Mouse (Mus musculus) forebrain, embryonic 11.5 days (tissue): ENCODE measurements at regions not wholly inside any gene's neighbourhood (a gene's known extent, or its start where the extent isn't known, plus 50 kb on each side); places are given as distances from the start of the nearest gene placed in this dataset.

Source experiments
- ATAC-seq: fragments of 200-750 bp; cut with Nextera tagmentation; replicated peaks from 2 replicates; pipeline ENCODE4 v1.8.0; 2017; ENCODE audit warnings: moderate TSS enrichment; ENCODE audit not compliant: low FRiP score
- DNase-seq: peaks from one replicate; pipeline ENCODE4 v3.0.0-alpha.2; 2017; ENCODE audit warnings: low spot score
- H3K27ac ChIP-seq: fragments of 300-500 bp; sonication (generic); 2 replicates; pipeline ENCODE4 v1.5.1; 2014; ENCODE audit warnings: low read depth, low read length
- H3K27me3 ChIP-seq: fragments of 300-500 bp; sonication (generic); 2 replicates; pipeline ENCODE4 v1.6.1; 2014; ENCODE audit warnings: mild to moderate bottlenecking, low read length, mixed read lengths; ENCODE audit not compliant: control insufficient read depth, insufficient read depth
- H3K36me3 ChIP-seq: fragments of 300-500 bp; sonication (generic); 2 replicates; pipeline ENCODE4 v1.6.1; 2014; ENCODE audit warnings: mild to moderate bottlenecking, low read length, moderate library complexity, mixed read lengths; ENCODE audit not compliant: control insufficient read depth, insufficient read depth
- H3K4me1 ChIP-seq: fragments of 300-500 bp; sonication (generic); replicated peaks from 2 replicates; pipeline ENCODE4 v1.6.1; 2014; ENCODE audit warnings: low read length, mixed read lengths; ENCODE audit not compliant: control insufficient read depth, insufficient read depth
- H3K4me2 ChIP-seq: fragments of 300-500 bp; sonication (generic); 2 replicates; pipeline ENCODE4 v1.6.1; 2014; ENCODE audit warnings: low read depth, mild to moderate bottlenecking, low read length, moderate library complexity, mixed read lengths; ENCODE audit not compliant: severe bottlenecking
- H3K4me3 ChIP-seq: fragments of 300-500 bp; sonication (generic); 2 replicates; pipeline ENCODE4 v1.5.1; 2014; ENCODE audit warnings: low read depth, low read length
- H3K9ac ChIP-seq: fragments of 300-500 bp; sonication (generic); 2 replicates; pipeline ENCODE4 v1.6.1; 2014; ENCODE audit warnings: low read length
- H3K9me3 ChIP-seq: fragments of 300-500 bp; sonication (generic); 2 replicates; pipeline ENCODE4 v1.6.1; 2016; ENCODE audit warnings: low read length, mixed read lengths; ENCODE audit not compliant: control insufficient read depth
- WGBS: fragments of 180-500 bp; shearing (Covaris S2); extraction: QIAGEN DNeasy Blood & Tissue Kit; methylation state at CpG from one replicate; pipeline ENCODE4 v1.1.7; 2014; 5-methylcytosine and 5-hydroxymethylcytosine counted together

DNA sequence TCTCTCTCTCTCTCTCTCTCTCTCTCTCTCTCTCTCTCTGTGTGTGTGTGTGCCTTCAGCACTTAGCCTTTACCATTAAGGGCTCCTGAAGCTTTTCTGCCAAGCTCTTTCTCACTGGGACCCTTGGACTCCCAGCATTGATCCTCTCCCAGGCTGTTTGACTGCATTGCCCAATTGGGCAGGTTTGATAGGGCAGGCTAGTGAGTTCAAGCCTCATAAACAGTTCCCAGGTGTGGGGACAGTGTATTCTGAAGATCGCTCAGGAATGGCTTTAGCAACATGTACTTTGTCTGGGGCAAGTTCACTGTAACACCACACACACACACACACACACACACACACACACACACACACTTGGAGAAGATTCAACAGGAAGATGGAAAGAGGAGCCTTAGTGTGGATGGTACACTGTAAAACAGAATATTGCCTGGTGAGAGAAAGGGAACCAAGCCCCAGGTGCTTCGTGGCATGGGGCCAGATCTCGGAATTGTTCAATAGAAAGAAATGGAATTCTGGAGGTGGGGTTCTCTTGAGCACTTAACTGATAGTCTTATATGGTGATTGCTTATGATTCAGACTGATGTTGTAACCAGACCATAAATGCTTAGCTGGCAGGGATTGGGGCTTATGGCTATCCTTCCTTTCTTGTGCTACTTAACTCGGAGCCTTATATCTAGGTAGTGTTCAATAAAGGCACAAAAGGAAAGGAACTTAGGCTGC, 229.5 kb downstream of the 4933412E24Rik start:
- no peak for ATAC-seq
- no peaks in the 10 kb centered on the region for H3K27me3 ChIP-seq
- H3K27ac ChIP-seq: no peak overlapping the region
- peaks cover 20% of the 10 kb centered on the region; the same call in 1 of the 2 replicates for H3K4me1 ChIP-seq
- no peak overlapping the region for H3K4me2 ChIP-seq
- WGBS: 89% methylated on average over 4 of the region's 4 CpGs
- H3K9ac ChIP-seq: no peak overlapping the region
- H3K9me3 ChIP-seq: no peaks in the 10 kb centered on the region
- no peak overlapping the region for H3K4me3 ChIP-seq
- no peaks in the 10 kb centered on the region for H3K36me3 ChIP-seq
- no peak for DNase-seq

DNA sequence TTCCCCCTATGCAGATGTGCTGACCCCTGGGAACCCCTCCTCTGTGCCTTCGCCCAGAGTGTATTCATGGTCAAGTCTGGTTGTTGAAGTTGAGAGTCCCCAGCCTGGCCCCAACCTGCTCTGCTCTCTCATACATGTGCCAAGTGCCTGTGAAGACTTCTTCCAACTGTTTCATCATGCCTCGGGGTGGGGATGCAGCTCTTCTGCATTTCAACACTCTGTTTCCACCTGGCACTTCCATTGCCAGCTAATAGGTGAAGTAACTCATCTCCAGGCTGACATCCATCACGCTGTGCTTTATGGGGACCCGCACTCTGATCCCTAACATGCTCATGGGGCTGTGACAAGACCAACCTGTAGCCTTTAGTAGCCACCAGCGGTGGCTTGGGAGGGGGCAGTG, 230.4 kb downstream of the 4933412E24Rik start:
- Histone ChIP-seq H3K36me3 (no peaks in the 10 kb centered on the region), H3K27me3 (no peaks in the 10 kb centered on the region), H3K9me3 (no peaks in the 10 kb centered on the region), H3K4me2 (no peak overlapping the region), H3K4me1 (peaks cover 20% of the 10 kb centered on the region; the same call in 1 of the 2 replicates), H3K4me3 (no peak overlapping the region), H3K27ac (no peak overlapping the region), H3K9ac (no peak overlapping the region)
- 94% methylated on average over 5 of the region's 5 CpGs for WGBS
- DNase-seq: no peak
- ATAC-seq: no peak

DNA sequence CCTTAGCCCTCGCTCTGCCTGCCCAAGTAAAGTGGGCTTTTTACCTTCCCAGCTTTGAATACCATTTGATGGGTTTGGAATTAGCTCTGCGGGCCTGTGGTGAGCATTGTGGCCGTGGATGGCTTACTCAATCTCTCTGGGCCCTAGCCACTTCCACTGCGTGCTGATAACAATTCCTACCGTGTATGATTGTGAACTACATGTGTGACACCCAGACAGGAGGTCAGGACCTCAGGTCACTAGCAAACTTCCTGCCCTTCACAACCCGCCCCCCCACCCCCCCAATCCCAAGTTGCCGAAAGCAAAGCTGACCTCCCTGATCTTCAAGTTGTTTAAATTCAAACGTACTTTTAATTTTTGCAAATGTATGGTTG, 231.9 kb downstream of the 4933412E24Rik start:
- H3K9ac ChIP-seq: no peak overlapping the region
- ATAC-seq (no peak), DNase-seq (no peak)
- 0 out of 2 replicates have a peak overlapping the region, but pooled peaks have one; percentile 42 for H3K4me2 ChIP-seq
- H3K9me3 ChIP-seq: no peaks in the 10 kb centered on the region
- H3K27me3 ChIP-seq: no peaks in the 10 kb centered on the region
- 0 out of 2 replicates have a peak overlapping the region, but pooled peaks have one; percentile 6 for H3K27ac ChIP-seq
- WGBS: 43% methylated on average over 8 of the region's 8 CpGs
- H3K4me1 ChIP-seq: peaks cover 20% of the 10 kb centered on the region; the same call in 1 of the 2 replicates
- H3K4me3 ChIP-seq: no peak overlapping the region
- H3K36me3 ChIP-seq: no peaks in the 10 kb centered on the region

DNA sequence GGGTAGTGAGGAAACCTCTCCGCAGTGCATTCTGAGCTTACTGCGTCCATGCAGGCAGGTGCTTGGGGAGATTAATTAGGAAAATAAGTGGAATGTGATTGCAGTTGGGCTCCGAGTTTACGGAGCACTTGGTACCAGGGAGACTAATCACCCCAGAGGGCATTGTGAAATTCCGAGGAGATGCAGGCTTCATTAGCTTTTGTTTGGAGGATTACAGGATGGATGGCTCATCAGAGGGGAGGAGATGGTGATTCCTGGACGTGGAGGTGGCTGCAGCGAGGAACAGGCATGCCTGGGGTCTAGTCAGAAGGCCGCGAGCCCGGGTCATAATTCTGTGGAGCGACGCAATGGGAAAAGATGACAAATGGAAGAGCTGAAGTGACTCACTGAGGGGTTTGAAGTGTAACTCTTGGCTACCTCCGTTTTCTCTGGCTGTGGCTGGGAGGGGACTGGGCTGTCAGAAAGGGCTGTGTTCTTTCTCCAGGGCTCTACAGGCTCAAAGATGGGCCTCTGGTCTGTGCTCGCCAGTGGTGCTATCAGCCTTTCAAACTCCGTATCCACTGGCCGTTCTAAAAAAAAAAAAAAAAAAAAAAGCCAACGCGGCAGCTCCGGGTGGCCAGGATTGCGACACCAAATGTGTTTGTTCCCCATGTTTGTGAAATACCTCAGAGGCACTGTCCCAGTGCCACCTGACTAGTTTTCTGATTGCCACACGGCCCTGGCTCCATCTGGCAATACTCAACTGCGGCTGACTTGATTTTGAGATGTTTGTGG, 232.4 kb downstream of the 4933412E24Rik start:
- Histone ChIP-seq H3K4me3 (peak overlapping the region; percentile 9; the same call in 1 of the 2 replicates), H3K4me1 (peaks cover 20% of the 10 kb centered on the region; the same call in 1 of the 2 replicates), H3K36me3 (no peaks in the 10 kb centered on the region), H3K4me2 (peak overlapping the region; percentile 42), H3K9ac (peak overlapping the region; percentile 37), H3K27me3 (no peaks in the 10 kb centered on the region), H3K27ac (0 out of 2 replicates have a peak overlapping the region, but pooled peaks have one; percentile 6), H3K9me3 (no peaks in the 10 kb centered on the region)
- peak; percentile 82 for ATAC-seq
- peak; percentile 57 for DNase-seq
- WGBS: 6% methylated on average over 22 of the region's 22 CpGs

DNA sequence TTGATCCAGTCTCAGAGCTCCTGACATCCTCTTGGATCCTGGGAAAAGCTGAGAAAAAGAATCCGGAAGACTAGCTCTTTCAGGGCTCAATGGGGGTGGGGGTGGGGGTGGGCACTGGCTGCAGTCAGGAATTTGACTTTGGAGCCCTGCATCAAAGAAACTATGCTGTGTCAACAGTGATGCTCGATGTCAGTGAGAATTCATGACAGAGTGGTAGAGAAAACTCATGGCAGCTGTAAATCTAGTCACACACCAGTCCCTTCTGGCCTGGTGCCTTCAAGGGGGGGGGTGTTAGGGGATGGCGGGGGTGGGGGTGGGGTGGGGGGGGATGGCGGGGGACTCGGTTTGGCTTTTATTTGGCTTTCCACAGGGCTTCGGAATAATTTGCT, 233.0 kb downstream of the 4933412E24Rik start:
- H3K4me2 ChIP-seq: peak overlapping the region; percentile 42
- no peaks in the 10 kb centered on the region for H3K9me3 ChIP-seq
- ATAC-seq: no peak; the same call in none of the 2 replicates
- DNase-seq: no peak
- H3K9ac ChIP-seq: no peak overlapping the region
- peaks cover 20% of the 10 kb centered on the region; the same call in 1 of the 2 replicates for H3K4me1 ChIP-seq
- H3K36me3 ChIP-seq: no peaks in the 10 kb centered on the region
- 0 out of 2 replicates have a peak overlapping the region, but pooled peaks have one; percentile 9 for H3K4me3 ChIP-seq
- no peaks in the 10 kb centered on the region for H3K27me3 ChIP-seq
- WGBS: 0% methylated on average over 6 of the region's 6 CpGs
- H3K27ac ChIP-seq: no peak overlapping the region

DNA sequence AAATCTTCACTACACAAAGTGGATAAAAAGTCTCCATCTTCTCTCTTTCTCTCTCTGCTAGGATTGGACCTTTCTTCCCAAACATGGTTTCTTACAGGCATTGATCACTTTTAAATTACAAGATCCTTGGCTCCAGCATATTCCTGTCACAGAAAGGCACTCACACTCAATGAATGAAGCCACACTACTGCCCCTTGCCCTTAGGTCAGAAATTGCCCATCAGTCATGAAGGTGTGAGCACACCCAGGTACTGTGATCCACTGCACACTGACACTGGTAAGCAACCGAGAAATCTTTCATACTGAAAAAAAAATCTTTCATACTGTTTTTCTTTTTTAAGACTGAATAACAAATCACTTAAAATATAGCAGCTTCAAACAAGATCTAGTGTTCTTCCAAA, 235.9 kb downstream of the 4933412E24Rik start:
- Histone ChIP-seq H3K27me3 (no peaks in the 10 kb centered on the region), H3K4me1 (peaks cover 20% of the 10 kb centered on the region; the same call in 1 of the 2 replicates), H3K27ac (no peak overlapping the region), H3K4me2 (no peak overlapping the region), H3K36me3 (no peaks in the 10 kb centered on the region), H3K9ac (no peak overlapping the region), H3K4me3 (no peak overlapping the region), H3K9me3 (no peaks in the 10 kb centered on the region)
- 76% methylated on average over 1 of the region's 1 CpGs for WGBS
- DNase-seq (no peak), ATAC-seq (no peak)

DNA sequence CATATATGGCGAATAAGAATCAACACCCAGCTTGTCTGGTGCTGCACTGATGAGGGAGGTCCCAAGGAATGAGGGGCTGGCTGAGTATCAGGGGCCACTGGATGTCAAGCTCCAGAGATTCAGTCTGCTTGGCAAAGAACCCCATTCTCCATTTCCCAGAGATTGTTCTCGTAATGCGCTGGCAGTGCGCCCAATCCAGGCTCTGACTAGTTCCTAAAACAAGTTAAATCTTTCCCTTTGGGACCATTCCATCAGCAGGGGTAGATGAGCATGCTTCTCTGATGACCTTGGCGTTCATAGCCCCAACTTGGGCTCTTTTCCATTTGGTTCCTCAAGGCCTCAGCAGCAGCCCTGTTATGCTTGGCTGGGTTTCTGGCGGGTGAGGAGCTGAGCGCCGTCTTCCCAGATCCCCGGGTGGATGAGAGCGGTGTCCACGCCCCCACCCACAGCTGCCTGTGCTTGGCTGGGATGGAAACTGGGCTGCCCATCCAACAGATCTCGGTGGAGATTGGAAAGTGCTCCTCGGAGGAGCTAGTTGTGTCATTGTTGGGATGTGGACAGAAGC, 239.0 kb downstream of the 4933412E24Rik start:
- Histone ChIP-seq H3K9ac (no peak overlapping the region), H3K4me3 (no peak overlapping the region), H3K4me1 (peaks cover under 1% of the 10 kb centered on the region; the same call in 1 of the 2 replicates), H3K9me3 (no peaks in the 10 kb centered on the region), H3K36me3 (no peaks in the 10 kb centered on the region), H3K27ac (no peak overlapping the region), H3K4me2 (no peak overlapping the region), H3K27me3 (no peaks in the 10 kb centered on the region)
- ATAC-seq (no peak), DNase-seq (no peak)
- 90% methylated on average over 13 of the region's 13 CpGs for WGBS

DNA sequence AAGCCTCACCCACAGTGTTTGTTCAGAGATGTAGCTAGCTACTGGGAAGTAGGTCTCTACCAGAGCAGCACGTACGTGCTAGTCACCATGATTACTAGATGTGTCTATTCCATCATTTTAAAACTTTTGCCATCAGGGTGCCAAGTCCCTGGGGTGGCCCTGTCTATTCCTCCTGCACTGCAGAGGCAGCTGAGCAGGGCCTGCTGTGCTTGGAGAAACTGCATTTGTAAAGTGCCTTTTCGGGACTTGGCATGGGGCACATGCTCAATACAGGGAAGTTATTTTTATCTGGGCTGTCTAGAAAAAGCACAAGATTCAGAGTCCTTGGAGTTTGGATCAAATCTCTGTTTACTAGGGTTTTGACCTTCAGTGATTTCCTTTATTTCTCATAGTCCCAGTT, 240.6 kb downstream of the 4933412E24Rik start:
- H3K27me3 ChIP-seq: no peaks in the 10 kb centered on the region
- H3K27ac ChIP-seq: no peak overlapping the region
- DNase-seq (no peak), ATAC-seq (no peak)
- H3K9ac ChIP-seq: no peak overlapping the region
- no peak overlapping the region for H3K4me2 ChIP-seq
- no peak overlapping the region for H3K4me3 ChIP-seq
- H3K4me1 ChIP-seq: no peaks in the 10 kb centered on the region
- 91% methylated on average over 3 of the region's 3 CpGs for WGBS
- H3K36me3 ChIP-seq: no peaks in the 10 kb centered on the region
- no peaks in the 10 kb centered on the region for H3K9me3 ChIP-seq
